Mouse (Mus musculus): ENCODE measurements at regions not wholly inside any gene's neighbourhood (a gene's known extent, or its start where the extent isn't known, plus 50 kb on each side); places are given as distances from the start of the nearest gene placed in this dataset.
A peak's percentile ranks its signal among the peaks of the same experiment; 100 is the strongest.

GRCm38 (mm10) chr1:73116526-73116925 lies 100.8 kb upstream of the Tnp1 start:
- ATAC-seq (ENCODE audit: low TSS enrichment): no peak

GRCm38 (mm10) chr1:73115854-73116253 lies 100.1 kb upstream of the Tnp1 start:
- ATAC-seq (ENCODE audit: low TSS enrichment): peak; percentile 29

GRCm38 (mm10) chr1:73113137-73113536 lies 97.4 kb upstream of the Tnp1 start:
- ATAC-seq (ENCODE audit: low TSS enrichment): peak; percentile 91

- 0 out of 2 replicates have a peak, but pooled peaks have one; percentile 8 for ATAC-seq (ENCODE audit: low TSS enrichment)
Measured at GRCm38 (mm10) chr1:73112711-73113110, 97.0 kb upstream of the Tnp1 start.

GRCm38 (mm10) chr1:73111911-73112310 lies 96.2 kb upstream of the Tnp1 start:
- ATAC-seq (ENCODE audit: low TSS enrichment): no peak

GRCm38 (mm10) chr1:73105856-73106463 lies 90.3 kb upstream of the Tnp1 start:
- no peak for ATAC-seq (ENCODE audit: low TSS enrichment)

GRCm38 (mm10) chr1:73097645-73098440 lies 82.1 kb upstream of the Tnp1 start:
- ATAC-seq (ENCODE audit: low TSS enrichment): no peak

GRCm38 (mm10) chr1:73089636-73090035 lies 73.9 kb upstream of the Tnp1 start:
- ATAC-seq (ENCODE audit: low TSS enrichment): no peak

- ATAC-seq (ENCODE audit: low TSS enrichment): no peak
Measured at GRCm38 (mm10) chr1:73088494-73088893, 72.8 kb upstream of the Tnp1 start.

- ATAC-seq (ENCODE audit: low TSS enrichment): no peak
Measured at GRCm38 (mm10) chr1:73084946-73085345, 69.2 kb upstream of the Tnp1 start.

GRCm38 (mm10) chr1:73083396-73083795 lies 67.7 kb upstream of the Tnp1 start:
- no peak for ATAC-seq (ENCODE audit: low TSS enrichment)

GRCm38 (mm10) chr1:73079518-73079917 lies 63.8 kb upstream of the Tnp1 start:
- peak; percentile 31; the same call in 1 of the 2 replicates for ATAC-seq (ENCODE audit: low TSS enrichment)

GRCm38 (mm10) chr1:73077156-73077555 lies 61.4 kb upstream of the Tnp1 start:
- no peak for ATAC-seq (ENCODE audit: low TSS enrichment)

GRCm38 (mm10) chr1:73075699-73076373 lies 60.1 kb upstream of the Tnp1 start:
- ATAC-seq (ENCODE audit: low TSS enrichment): peak; percentile 52

- no peak for ATAC-seq (ENCODE audit: low TSS enrichment)
Measured at GRCm38 (mm10) chr1:73075159-73075558, 59.5 kb upstream of the Tnp1 start.

GRCm38 (mm10) chr1:73074525-73074924 lies 58.8 kb upstream of the Tnp1 start:
- ATAC-seq (ENCODE audit: low TSS enrichment): no peak

GRCm38 (mm10) chr1:73072237-73072904 lies 56.7 kb upstream of the Tnp1 start:
- ATAC-seq (ENCODE audit: low TSS enrichment): no peak

- no peak for ATAC-seq (ENCODE audit: low TSS enrichment)
Measured at GRCm38 (mm10) chr1:73070126-73070525, 54.4 kb upstream of the Tnp1 start.
